Mouse (Mus musculus) intestine, postnatal 0 days (tissue): ENCODE results near the gene Gcdh. TPM values are rescaled to one million over a fixed set of nuclear protein-coding genes. Genes with fewer than 3 reads are reported as not detected.
A peak's percentile ranks its signal among the peaks of the same experiment; 100 is the strongest.

Experiments
- ATAC-seq: fragments of 200-750 bp; cut with Nextera tagmentation; 2 replicates; pipeline ENCODE4 v1.8.0; 2017; ENCODE audit warnings: mild to moderate bottlenecking, moderate TSS enrichment, moderate library complexity
- H3K27ac ChIP-seq: fragments of 300-500 bp; sonication (generic); 2 replicates; pipeline ENCODE4 v1.5.1; 2014; ENCODE audit warnings: mild to moderate bottlenecking, low read depth, low read length, moderate library complexity
- H3K27me3 ChIP-seq: fragments of 300-500 bp; sonication (generic); replicated peaks from 2 replicates; pipeline ENCODE4 v1.6.1; 2014; ENCODE audit warnings: low read length, mixed read lengths; ENCODE audit not compliant: control insufficient read depth, insufficient read depth
- H3K36me3 ChIP-seq: fragments of 300-500 bp; sonication (generic); 2 replicates; pipeline ENCODE4 v1.6.1; 2014; ENCODE audit warnings: mild to moderate bottlenecking, moderate library complexity; ENCODE audit not compliant: control insufficient read depth, insufficient read depth
- H3K4me1 ChIP-seq: fragments of 300-500 bp; sonication (generic); replicated peaks from 2 replicates; pipeline ENCODE4 v1.6.1; 2014; ENCODE audit warnings: antibody characterized with exemption, low read length, mixed read lengths; ENCODE audit not compliant: control insufficient read depth, insufficient read depth
- H3K4me2 ChIP-seq: fragments of 300-500 bp; sonication (generic); replicated peaks from 2 replicates; pipeline ENCODE4 v1.6.1; 2014; ENCODE audit warnings: low read depth, mild to moderate bottlenecking, moderate library complexity
- H3K4me3 ChIP-seq: fragments of 300-500 bp; sonication (generic); 2 replicates; pipeline ENCODE4 v1.5.1; 2014; ENCODE audit warnings: low read depth, low read length
- H3K9ac ChIP-seq: fragments of 300-500 bp; sonication (generic); 2 replicates; pipeline ENCODE4 v1.6.1; 2014; ENCODE audit warnings: mild to moderate bottlenecking, low read depth, low read length
- H3K9me3 ChIP-seq: fragments of 300-500 bp; sonication (generic); 2 replicates; pipeline ENCODE4 v1.6.1; 2016; ENCODE audit warnings: mixed run types; ENCODE audit not compliant: control insufficient read depth
- CTCF ChIP-seq: sonication (generic); IDR thresholded peaks from 2 replicates; pipeline ENCODE4 v1.5.1; 2016; ENCODE audit warnings: low read depth, mild to moderate bottlenecking, control low read depth, antibody characterized with exemption, moderate library complexity
- WGBS: fragments of 180-500 bp; shearing (Covaris S2); extraction: QIAGEN DNeasy Blood & Tissue Kit; methylation state at CpG from one replicate; pipeline ENCODE4 v1.1.7; 2014; 5-methylcytosine and 5-hydroxymethylcytosine counted together
- microRNA-seq: library from miRNA; unstranded; fragments of <30 nt; microRNA quantifications from one replicate; pipeline ENCODE4, GENCODE M21; 2016
- polyA plus RNA-seq: library from polyadenylated mRNA; unstranded; fragments of >200 nt; fragmentation: Nextera tagmentation; extraction: Ambion mirVana; gene quantifications from 2 replicates; pipeline ENCODE4 v1.2.1, GENCODE M21; 2015

Gene Gcdh
- polyA plus RNA-seq, 1 experiment from 2014 or later, result 15.5 TPM

GRCm38 (mm10) chr8:84840248-84840999 is 53.3 kb downstream of the Gcdh start, which contains the start of gene Rad23a:
Gene Rad23a, minus strand, starts transcription at chr8:84840665.
- Histone ChIP-seq H3K4me2 (peak within 1 kb of the TSS; percentile 78), H3K9ac (peak within 1 kb of the TSS; percentile 73), H3K27me3 (no peaks in the 10 kb centered on the region), H3K27ac (peak within 1 kb of the TSS; percentile 80), H3K4me1 (peaks cover 3% of the 10 kb centered on the region; the same call in 1 of the 2 replicates), H3K9me3 (no peaks in the 10 kb centered on the region), H3K4me3 (peak within 1 kb of the TSS; percentile 77), H3K36me3 (peaks cover 72% of the 10 kb centered on the region)
- ATAC-seq, result peak; percentile 94
- WGBS, result 0% methylated on average over 55 of the region's 55 CpGs
- TF ChIP-seq CTCF, result no peak

GRCm38 (mm10) chr8:84839875-84840247 is 53.9 kb downstream of the Gcdh start:
- H3K36me3 ChIP-seq, result peaks cover 70% of the 10 kb centered on the region

GRCm38 (mm10) chr8:84839411-84839810 is 54.3 kb downstream of the Gcdh start:
- H3K4me1 ChIP-seq, result no peaks in the 10 kb centered on the region
- WGBS, result 77% methylated on average over 2 of the region's 2 CpGs
- no peak for TF ChIP-seq CTCF
- no peak overlapping the region for H3K9ac ChIP-seq
- ATAC-seq, result no peak
- H3K9me3 ChIP-seq, result no peaks in the 10 kb centered on the region
- H3K27me3 ChIP-seq, result no peaks in the 10 kb centered on the region
- peak overlapping the region; percentile 77; the same call in 1 of the 2 replicates for H3K4me3 ChIP-seq
- no peak overlapping the region for H3K27ac ChIP-seq
- peak overlapping the region; percentile 78 for H3K4me2 ChIP-seq
- H3K36me3 ChIP-seq, result peaks cover 70% of the 10 kb centered on the region

More at GRCm38 (mm10) chr8:84839875-84840247, 53.9 kb downstream of the Gcdh start:
- Histone ChIP-seq H3K9ac (peak overlapping the region; percentile 73), H3K4me3 (peak overlapping the region; percentile 77), H3K4me2 (peak overlapping the region; percentile 78), H3K27ac (peak overlapping the region; percentile 80), H3K4me1 (no peaks in the 10 kb centered on the region; the same call in 1 of the 2 replicates), H3K27me3 (no peaks in the 10 kb centered on the region), H3K9me3 (no peaks in the 10 kb centered on the region)
- under 1% methylated on average over 7 of the region's 7 CpGs for WGBS
- TF ChIP-seq CTCF, result no peak
- ATAC-seq, result no peak

- H3K4me3 ChIP-seq, result no peak overlapping the region
- no peak overlapping the region for H3K4me2 ChIP-seq
- WGBS, result 79% methylated on average over 5 of the region's 5 CpGs
- no peaks in the 10 kb centered on the region for H3K4me1 ChIP-seq
- no peak for TF ChIP-seq CTCF
- H3K27ac ChIP-seq, result no peak overlapping the region; the same call in 1 of the 2 replicates
- peaks cover 68% of the 10 kb centered on the region for H3K36me3 ChIP-seq
- no peaks in the 10 kb centered on the region for H3K9me3 ChIP-seq
- ATAC-seq, result no peak
- no peak overlapping the region for H3K9ac ChIP-seq
- H3K27me3 ChIP-seq, result no peaks in the 10 kb centered on the region
These were observed 55.2 kb downstream of the Gcdh start for GRCm38 (mm10) chr8:84838513-84838912.

- TF ChIP-seq CTCF, result no peak
- H3K4me2 ChIP-seq, result no peak overlapping the region
- H3K4me3 ChIP-seq, result no peak overlapping the region
- no peaks in the 10 kb centered on the region for H3K27me3 ChIP-seq
- H3K9me3 ChIP-seq, result no peaks in the 10 kb centered on the region
- H3K27ac ChIP-seq, result no peak overlapping the region; the same call in 1 of the 2 replicates
- WGBS, result 89% methylated on average over 15 of the region's 15 CpGs
- peaks cover 63% of the 10 kb centered on the region for H3K36me3 ChIP-seq
- H3K4me1 ChIP-seq, result no peaks in the 10 kb centered on the region
- no peak for ATAC-seq
- H3K9ac ChIP-seq, result no peak overlapping the region
These were observed 55.7 kb downstream of the Gcdh start for GRCm38 (mm10) chr8:84837912-84838470.

GRCm38 (mm10) chr8:84837149-84837911 is 56.4 kb downstream of the Gcdh start:
- Histone ChIP-seq H3K9me3 (no peaks in the 10 kb centered on the region), H3K9ac (no peak overlapping the region), H3K27ac (no peak overlapping the region; the same call in 1 of the 2 replicates), H3K4me1 (no peaks in the 10 kb centered on the region), H3K36me3 (peaks cover 56% of the 10 kb centered on the region), H3K4me3 (no peak overlapping the region), H3K27me3 (no peaks in the 10 kb centered on the region), H3K4me2 (no peak overlapping the region)
- TF ChIP-seq CTCF, result no peak
- no peak for ATAC-seq
- 59% methylated on average over 8 of the region's 8 CpGs for WGBS

Small RNA genes within 50 kb of the gene (microRNA-seq; reads per million reads assigned to microRNA genes)
- not detected for gene Gm24197
- gene Mir7069, result 1.6 reads per million

Other genes starting within 250 kb of the Gcdh start
- 77.3 and 79.4 TPM in 2 replicates for gene Ier2, start 231.1 kb downstream of the Gcdh start, polyA plus RNA-seq
- 22.3 and 23.7 TPM in 2 replicates for gene Trmt1, start 207.6 kb downstream of the Gcdh start, polyA plus RNA-seq
- 9.3 and 9.8 TPM in 2 replicates for gene Nacc1, start 206.1 kb downstream of the Gcdh start, polyA plus RNA-seq
- 3.5 and 3.9 TPM in 2 replicates for gene Lyl1, start 192.5 kb downstream of the Gcdh start, polyA plus RNA-seq
- gene G430095P16Rik, start 170.9 kb downstream of the Gcdh start, polyA plus RNA-seq, result 1.0 and 1.5 TPM in 2 replicates
- gene Nfix, start 93.6 kb downstream of the Gcdh start, polyA plus RNA-seq, result 11.2 and 12.0 TPM in 2 replicates
- gene Dand5, start 71.1 kb downstream of the Gcdh start, polyA plus RNA-seq, result 1.9 and 2.2 TPM in 2 replicates
- gene Gadd45gip1, start 62.4 kb downstream of the Gcdh start, polyA plus RNA-seq, result 36.3 and 37.6 TPM in 2 replicates
- 67.8 and 74.2 TPM in 2 replicates for gene Rad23a, start 53.3 kb downstream of the Gcdh start, polyA plus RNA-seq
- gene Calr, start 47.0 kb downstream of the Gcdh start, polyA plus RNA-seq, result 474 and 507 TPM in 2 replicates
- 27.3 and 28.3 TPM in 2 replicates for gene Farsa, start 36.9 kb downstream of the Gcdh start, polyA plus RNA-seq
- gene Syce2, start 21.8 kb downstream of the Gcdh start, polyA plus RNA-seq, result 27.1 and 32.7 TPM in 2 replicates
- 0.56 and 0.63 TPM in 2 replicates for gene Klf1, start 8.0 kb upstream of the Gcdh start, polyA plus RNA-seq
- 8.9 and 11.0 TPM in 2 replicates for gene Dnase2a, start 14.6 kb upstream of the Gcdh start, polyA plus RNA-seq
- gene Mast1, start 43.4 kb upstream of the Gcdh start, polyA plus RNA-seq, result 1.1 TPM in 2 replicates
- gene Rtbdn, start 53.1 kb upstream of the Gcdh start, polyA plus RNA-seq, result 0.12 TPM in 2 replicates
- 1.3 and 2.1 TPM in 2 replicates for gene Gm49661, start 75.5 kb upstream of the Gcdh start, polyA plus RNA-seq
- gene Prdx2, start 75.7 kb upstream of the Gcdh start, polyA plus RNA-seq, result 313 and 319 TPM in 2 replicates
- gene Rnaseh2a, start 75.8 kb upstream of the Gcdh start, polyA plus RNA-seq, result 53.2 and 57.6 TPM in 2 replicates
- 42.8 and 47.6 TPM in 2 replicates for gene Junb, start 84.8 kb upstream of the Gcdh start, polyA plus RNA-seq
- gene Hook2, start 96.7 kb upstream of the Gcdh start, polyA plus RNA-seq, result 68.6 and 75.4 TPM in 2 replicates
- gene Best2, start 120.6 kb upstream of the Gcdh start, polyA plus RNA-seq, result 0.66 TPM in 1 of 2 replicates, not detected in the other
- 98.4 and 105 TPM in 2 replicates for gene Asna1, start 131.4 kb upstream of the Gcdh start, polyA plus RNA-seq
- gene Trir, start 132.9 kb upstream of the Gcdh start, polyA plus RNA-seq, result 121 and 122 TPM in 2 replicates
- gene Tnpo2, start 143.0 kb upstream of the Gcdh start, polyA plus RNA-seq, result 9.8 and 10.9 TPM in 2 replicates
- 22.1 and 25.8 TPM in 2 replicates for gene Fbxw9, start 166.1 kb upstream of the Gcdh start, polyA plus RNA-seq
- 0.60 TPM in 1 of 2 replicates, not detected in the other for gene Gm5741, start 174.1 kb upstream of the Gcdh start, polyA plus RNA-seq
- gene Dhps, start 177.8 kb upstream of the Gcdh start, polyA plus RNA-seq, result 46.6 and 54.9 TPM in 2 replicates
- gene Wdr83os, start 186.8 kb upstream of the Gcdh start, polyA plus RNA-seq, result 93.1 and 93.6 TPM in 2 replicates
- 23.0 and 25.5 TPM in 2 replicates for gene Wdr83, start 187.4 kb upstream of the Gcdh start, polyA plus RNA-seq
- gene Man2b1, start 189.3 kb upstream of the Gcdh start, polyA plus RNA-seq, result 80.9 and 87.5 TPM in 2 replicates
- 0.99 and 1.4 TPM in 2 replicates for gene Zfp791, start 229.2 kb upstream of the Gcdh start, polyA plus RNA-seq